Mouse (Mus musculus): ENCODE measurements around the gene Nectin2.
A peak's percentile ranks its signal among the peaks of the same experiment; 100 is the strongest.

Nectin2 gene

GRCm38 (mm10) chr7:19769434-19770374 is 19.4 kb upstream of the Nectin2 start:
- no peak for DNase-seq (ENCODE audit: low read depth, low spot score)

GRCm38 (mm10) chr7:19769001-19769400 is 18.7 kb upstream of the Nectin2 start:
- DNase-seq (ENCODE audit: low read depth, low spot score) = no peak

GRCm38 (mm10) chr7:19768251-19768650 is 18.0 kb upstream of the Nectin2 start:
- no peak for DNase-seq (ENCODE audit: low read depth, low spot score)

- DNase-seq (ENCODE audit: low read depth, low spot score) = no peak
Measured at GRCm38 (mm10) chr7:19764581-19764980, 14.3 kb upstream of the Nectin2 start.

GRCm38 (mm10) chr7:19763829-19764477 is 13.7 kb upstream of the Nectin2 start:
- DNase-seq (ENCODE audit: low read depth, low spot score) = no peak

- DNase-seq (ENCODE audit: low read depth, low spot score) = no peak
Measured at GRCm38 (mm10) chr7:19762283-19762682, 12.0 kb upstream of the Nectin2 start.

- no peak for DNase-seq (ENCODE audit: low read depth, low spot score)
Measured at GRCm38 (mm10) chr7:19760021-19760420, 9.7 kb upstream of the Nectin2 start.

- no peak for DNase-seq (ENCODE audit: low read depth, low spot score)
Measured at GRCm38 (mm10) chr7:19758623-19759022, 8.3 kb upstream of the Nectin2 start.

- DNase-seq (ENCODE audit: low read depth, low spot score) = no peak
Measured at GRCm38 (mm10) chr7:19755851-19756786, 5.8 kb upstream of the Nectin2 start.

- no peak for DNase-seq (ENCODE audit: low read depth, low spot score)
Measured at GRCm38 (mm10) chr7:19755008-19755407, 4.7 kb upstream of the Nectin2 start.

- DNase-seq (ENCODE audit: low read depth, low spot score) = no peak
Measured at GRCm38 (mm10) chr7:19754065-19754464, 3.8 kb upstream of the Nectin2 start.

- no peak for DNase-seq (ENCODE audit: low read depth, low spot score)
Measured at GRCm38 (mm10) chr7:19753587-19753986, 3.3 kb upstream of the Nectin2 start.

GRCm38 (mm10) chr7:19752652-19753051 is 2.4 kb upstream of the Nectin2 start:
- no peak for DNase-seq (ENCODE audit: low read depth, low spot score)

GRCm38 (mm10) chr7:19751070-19751383 is 744 bp upstream of the Nectin2 start:
- no peak for DNase-seq (ENCODE audit: low read depth, low spot score)

GRCm38 (mm10) chr7:19749389-19750216 is 680 bp downstream of the Nectin2 start:
- peak; percentile 96 for DNase-seq (ENCODE audit: low read depth, low spot score)

- DNase-seq (ENCODE audit: low read depth, low spot score) = no peak
Measured at GRCm38 (mm10) chr7:19748219-19749195, 1.8 kb downstream of the Nectin2 start.

GRCm38 (mm10) chr7:19747420-19748218 is 2.7 kb downstream of the Nectin2 start:
- DNase-seq (ENCODE audit: low read depth, low spot score) = no peak

GRCm38 (mm10) chr7:19746426-19747201 is 3.7 kb downstream of the Nectin2 start:
- DNase-seq (ENCODE audit: low read depth, low spot score) = no peak
